Mouse (Mus musculus) ES-E14 (cell line): ENCODE measurements around the gene Rab35. TPM values are rescaled to one million over a fixed set of nuclear protein-coding genes. Genes with fewer than 3 reads are reported as not detected.
A peak's percentile ranks its signal among the peaks of the same experiment; 100 is the strongest.

Experiments
- DNase-seq: peaks from one replicate; pipeline ENCODE4 v3.0.0-alpha.2; 2013; ENCODE audit warnings: low read depth, low spot score
- H3K27ac ChIP-seq: 2 replicates; pipeline ENCODE4 v1.5.1; 2012; ENCODE audit warnings: low read depth, mild to moderate bottlenecking, low read length, moderate library complexity, mixed read lengths; ENCODE audit not compliant: poor library complexity, insufficient read depth, severe bottlenecking
- H3K36me3 ChIP-seq: 2 replicates; pipeline ENCODE4 v1.6.1; 2012; ENCODE audit warnings: mild to moderate bottlenecking, low read length, moderate library complexity, mixed read lengths; ENCODE audit not compliant: control insufficient read depth, poor library complexity, insufficient read depth, severe bottlenecking
- H3K4me1 ChIP-seq, 2 experiments: fragments of 150-350 bp in 1 of 2; sonication (generic) in 1 of 2; 2 replicates each; pipeline ENCODE4 v1.6.1; 2012; ENCODE audit warnings: low read length in 2 of 2, mild to moderate bottlenecking in 1 of 2, mixed read lengths in 1 of 2; ENCODE audit not compliant: control insufficient read depth in 2 of 2, insufficient read depth in 2 of 2, poor library complexity in 1 of 2
- H3K4me3 ChIP-seq, 2 experiments: fragments of 150-350 bp in 1 of 2; sonication (generic) in 1 of 2; 2 replicates each; pipeline ENCODE4 v1.5.1; 2012; ENCODE audit warnings: low read length in 2 of 2, low read depth in 1 of 2, mild to moderate bottlenecking in 1 of 2, mixed read lengths in 1 of 2; ENCODE audit not compliant: insufficient read depth in 1 of 2, poor library complexity in 1 of 2, severe bottlenecking in 1 of 2
- H3K9ac ChIP-seq: 2 replicates; pipeline ENCODE4 v1.6.1; 2012; ENCODE audit warnings: low read depth, mild to moderate bottlenecking, low read length, mixed read lengths; ENCODE audit not compliant: poor library complexity, insufficient read depth, severe bottlenecking
- H3K9me3 ChIP-seq: fragments of 150-350 bp; sonication (generic); 2 replicates; pipeline ENCODE4 v1.6.1; 2012; ENCODE audit warnings: low read depth, mild to moderate bottlenecking, low read length; ENCODE audit not compliant: control insufficient read depth, insufficient read depth
- CHD2 ChIP-seq: IDR thresholded peaks from 2 replicates; pipeline ENCODE4 v1.6.1; 2014; ENCODE audit warnings: mild to moderate bottlenecking, low read depth, low read length, inconsistent platforms
- HCFC1 ChIP-seq: IDR thresholded peaks from 2 replicates; pipeline ENCODE4 v1.6.1; 2012; ENCODE audit warnings: low read length, inconsistent platforms, borderline replicate concordance; ENCODE audit not compliant: insufficient read depth
- MAFK ChIP-seq: IDR thresholded peaks from 2 replicates; pipeline ENCODE4 v1.6.1; 2014; ENCODE audit warnings: mild to moderate bottlenecking, low read depth, low read length, inconsistent platforms; ENCODE audit not compliant: insufficient read depth
- ZC3H11A ChIP-seq: IDR thresholded peaks from 2 replicates; pipeline ENCODE4 v1.6.1; 2012; ENCODE audit warnings: low read depth, mild to moderate bottlenecking, inconsistent platforms, low read length, borderline replicate concordance
- ZNF384 ChIP-seq: IDR thresholded peaks from 2 replicates; pipeline ENCODE4 v1.6.1; 2012; ENCODE audit warnings: low read depth, low read length, inconsistent platforms
- in situ Hi-C, 2 experiments: fragments of 600-800 bp; cut with MboI; formaldehyde crosslinking; loops; one replicate each; pipeline ENCODE4 v1.15.1; 2025; ENCODE audit warnings: low sequenced_read_pairs in 2 of 2, inconsistent platforms in 1 of 2; ENCODE audit not compliant: unreplicated experiment in 2 of 2
- total RNA-seq: library from RNA; depleted of rRNA; stranded (reverse); fragments of 300-350 nt; gene quantifications from 2 replicates; pipeline ENCODE4 v1.2.3, GENCODE M21; 2012; rRNA removed

Rab35 gene
- total RNA-seq, 1 experiment, result 58.7 TPM

DNA sequence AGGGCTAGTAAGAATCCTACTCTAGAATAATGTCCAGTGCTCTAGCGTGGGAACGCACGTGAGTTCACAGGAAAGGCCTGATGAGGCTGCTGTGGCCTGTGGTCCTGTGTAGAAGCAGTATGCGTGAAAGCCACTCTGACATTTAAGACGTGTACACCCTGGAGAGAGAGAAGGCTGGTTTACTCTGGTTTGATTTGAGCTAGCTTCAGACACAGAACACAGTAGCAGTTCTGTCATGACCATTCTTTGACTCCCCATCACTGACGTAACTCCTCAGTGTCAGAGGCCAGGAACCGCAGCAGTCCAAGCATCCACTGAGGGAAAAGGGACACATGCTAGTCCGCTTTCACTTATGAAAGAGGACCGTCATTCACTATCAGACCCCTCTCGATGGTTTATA, 53.4 kb downstream of the Rab35 start:
- no peak overlapping the region for H3K9ac ChIP-seq
- no peak overlapping the region for H3K4me3 ChIP-seq
- no peaks in the 10 kb centered on the region for H3K9me3 ChIP-seq
- DNase-seq, result no peak
- in situ Hi-C loops, result no loop called here
- TF ChIP-seq ZC3H11A, result no peak
- TF ChIP-seq MAFK, result no peak
- TF ChIP-seq ZNF384, result no peak
- no peak for TF ChIP-seq CHD2
- no peaks in the 10 kb centered on the region for H3K4me1 ChIP-seq
- no peaks in the 10 kb centered on the region for H3K36me3 ChIP-seq
- H3K27ac ChIP-seq, result no peak overlapping the region

- Histone ChIP-seq H3K9ac (no peak overlapping the region), H3K4me3 (no peak overlapping the region), H3K9me3 (no peaks in the 10 kb centered on the region), H3K4me1 (no peaks in the 10 kb centered on the region), H3K27ac (no peak overlapping the region), H3K36me3 (no peaks in the 10 kb centered on the region)
- TF ChIP-seq MAFK (no peak), ZNF384 (no peak), ZC3H11A (no peak)
- in situ Hi-C loops, result no loop called here
- DNase-seq, result no peak
Measured at GRCm38 (mm10) chr5:115686716-115687115, 55.0 kb downstream of the Rab35 start.

DNA sequence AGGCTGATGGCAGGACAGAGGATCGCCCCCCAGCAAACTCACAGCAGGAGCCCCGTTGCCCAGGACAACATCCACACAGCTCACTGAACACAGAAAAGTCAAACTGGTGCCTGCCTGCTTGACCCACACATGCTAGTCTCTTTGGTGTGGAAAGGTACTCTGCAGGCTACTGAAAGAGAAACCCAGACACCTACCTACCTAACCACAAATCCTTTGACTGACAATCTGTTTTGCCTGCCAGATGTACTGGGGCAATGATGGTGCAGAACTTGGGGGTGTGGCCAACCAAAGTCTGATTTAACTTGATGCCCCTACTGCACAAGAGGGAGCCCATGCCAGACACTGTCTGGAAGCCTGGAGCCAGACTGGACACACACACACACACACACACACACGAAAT, 61.6 kb downstream of the Rab35 start:
- Histone ChIP-seq H3K4me1 (peaks cover 11 to 23% of the 10 kb centered on the region in 2 experiments; a peak in 2 of 4 replicates), H3K36me3 (no peaks in the 10 kb centered on the region), H3K9me3 (no peaks in the 10 kb centered on the region), H3K27ac (peak overlapping the region; percentile 64), H3K4me3 (no peak overlapping the region), H3K9ac (no peak overlapping the region)
- TF ChIP-seq HCFC1 (no peak), ZNF384 (no peak), CHD2 (no peak), MAFK (no peak), ZC3H11A (no peak)
- DNase-seq, result no peak
- in situ Hi-C loops, result no loop called here

- in situ Hi-C loops, result no loop called here
- H3K4me3 ChIP-seq, result no peak overlapping the region
Measured at GRCm38 (mm10) chr5:115695191-115695770, 63.6 kb downstream of the Rab35 start.

DNA sequence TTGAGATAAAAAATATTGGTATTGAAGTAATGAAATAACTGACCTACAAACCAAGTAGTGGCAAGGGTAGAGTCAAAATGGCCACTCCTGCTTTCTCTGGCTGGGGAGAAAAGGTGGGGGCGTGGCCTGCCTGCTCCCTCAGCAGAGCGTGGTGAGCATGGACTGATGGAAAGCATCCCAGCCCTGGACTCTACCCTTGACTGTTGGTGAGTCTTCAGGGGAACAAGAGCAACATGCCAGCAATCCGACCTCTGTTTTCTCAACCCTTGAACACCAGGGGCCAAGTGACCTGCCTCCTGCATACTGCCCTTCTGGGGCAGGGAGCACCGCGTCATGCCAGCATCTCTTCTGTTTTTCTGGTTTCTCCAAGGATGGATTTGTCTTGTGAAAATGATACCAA, 65.1 kb downstream of the Rab35 start:
- Histone ChIP-seq H3K9ac (no peak overlapping the region), H3K4me3 (no peak overlapping the region), H3K36me3 (no peaks in the 10 kb centered on the region), H3K27ac (no peak overlapping the region), H3K4me1 (peaks cover 11 to 26% of the 10 kb centered on the region in 2 experiments; a peak in 2 of 4 replicates), H3K9me3 (no peaks in the 10 kb centered on the region)
- TF ChIP-seq ZNF384 (no peak), ZC3H11A (no peak), HCFC1 (no peak), MAFK (no peak), CHD2 (no peak)
- no peak for DNase-seq
- in situ Hi-C loops, result no loop called here

More at GRCm38 (mm10) chr5:115695191-115695770, 63.6 kb downstream of the Rab35 start:
- DNase-seq, result no peak
- Histone ChIP-seq H3K4me1 (peaks cover 11 to 26% of the 10 kb centered on the region in 2 experiments; a peak in 2 of 4 replicates), H3K9me3 (no peaks in the 10 kb centered on the region), H3K36me3 (no peaks in the 10 kb centered on the region), H3K9ac (no peak overlapping the region), H3K27ac (no peak overlapping the region; the same call in 1 of the 2 replicates)
- no peak for TF ChIP-seq ZC3H11A

Other genes with a start within 250 kb of the Rab35 start
- 5.6 and 9.0 TPM in 2 replicates for gene Msi1, start 202.3 kb upstream of the Rab35 start, total RNA-seq
- gene Pla2g1b, start 165.6 kb upstream of the Rab35 start, total RNA-seq, result 31.1 and 36.6 TPM in 2 replicates
- gene Sirt4, start 147.2 kb upstream of the Rab35 start, total RNA-seq, result 15.3 and 25.7 TPM in 2 replicates
- gene Pxn, start 125.2 kb upstream of the Rab35 start, total RNA-seq, result 25.5 and 29.4 TPM in 2 replicates
- 2,284 and 2,327 TPM in 2 replicates for gene Rplp0, start 72.4 kb upstream of the Rab35 start, total RNA-seq
- 112 and 163 TPM in 2 replicates for gene Gcn1l1, start 66.7 kb upstream of the Rab35 start, total RNA-seq
- 18.5 and 25.3 TPM in 2 replicates for gene Bicdl1, start 99.7 kb downstream of the Rab35 start, total RNA-seq
- 43.4 and 62.0 TPM in 2 replicates for gene Cit, start 213.4 kb downstream of the Rab35 start, total RNA-seq